Mouse (Mus musculus) ovary, adult 18-20 months (tissue): ENCODE results near the gene Ceacam9.
A peak's percentile ranks its signal among the peaks of the same experiment; 100 is the strongest.

Experiments used
- DNase-seq: peaks from one replicate; pipeline ENCODE4 v3.0.0; 2022; ENCODE audit warnings: low spot score, mixed read lengths

The Ceacam9 gene

GRCm38 (mm10) chr7:16739056-16739604, 17.4 kb downstream of the Ceacam9 start:
- no peak for DNase-seq

- no peak for DNase-seq
Observed at GRCm38 (mm10) chr7:16745373-16745772, 23.6 kb downstream of the Ceacam9 start.

- DNase-seq = no peak
Observed at GRCm38 (mm10) chr7:16746093-16746492, 24.4 kb downstream of the Ceacam9 start.

GRCm38 (mm10) chr7:16747656-16748055, 25.9 kb downstream of the Ceacam9 start:
- DNase-seq = no peak

- DNase-seq = no peak
Observed at GRCm38 (mm10) chr7:16752016-16752415, 30.3 kb downstream of the Ceacam9 start.

- DNase-seq = no peak
Observed at GRCm38 (mm10) chr7:16755362-16756017, 33.8 kb downstream of the Ceacam9 start.

- no peak for DNase-seq
Observed at GRCm38 (mm10) chr7:16758872-16759574, 37.3 kb downstream of the Ceacam9 start.

- no peak for DNase-seq
Observed at GRCm38 (mm10) chr7:16760292-16760691, 38.6 kb downstream of the Ceacam9 start.

GRCm38 (mm10) chr7:16761005-16761481, 39.3 kb downstream of the Ceacam9 start:
- DNase-seq = peak; percentile 34

GRCm38 (mm10) chr7:16761630-16762029, 39.9 kb downstream of the Ceacam9 start:
- no peak for DNase-seq

GRCm38 (mm10) chr7:16763463-16764218, 41.9 kb downstream of the Ceacam9 start:
- no peak for DNase-seq

- DNase-seq = no peak
Observed at GRCm38 (mm10) chr7:16766443-16766842, 44.7 kb downstream of the Ceacam9 start.
